Mouse (Mus musculus): Measurements from ENCODE around the gene Msrb1.

DNA sequence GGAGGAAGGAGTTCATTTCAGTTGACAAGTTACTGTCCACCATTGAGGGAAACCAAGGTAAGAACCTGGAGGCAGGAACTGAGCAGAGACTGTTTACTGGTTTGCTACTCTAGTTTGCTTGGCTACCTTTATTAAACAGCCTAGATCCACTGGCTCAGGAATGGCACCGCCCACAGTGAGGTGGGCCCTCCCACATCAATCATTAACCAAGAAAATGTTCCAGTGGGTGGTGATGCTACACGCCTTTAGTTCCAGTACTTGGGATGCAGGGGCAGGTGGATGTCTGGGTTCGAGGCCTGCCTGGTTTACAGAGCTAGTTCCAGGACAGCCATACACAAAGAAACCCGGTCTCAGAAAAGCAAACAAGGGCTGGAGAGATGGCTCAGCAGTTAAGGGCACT lies 1.8 kb downstream of the Msrb1 start:
- TF ChIP-seq CTCF (IDR thresholded peaks at IDR 0.05; ENCODE audit: low read depth), result no peak
- no peak for TF ChIP-seq EP300 (optimal IDR thresholded peaks at IDR 0.05)
